Mouse (Mus musculus) C2C12 (cell line): ENCODE measurements at regions not wholly inside any gene's neighbourhood (a gene's known extent, or its start where the extent isn't known, plus 50 kb on each side); places are given as distances from the start of the nearest gene placed in this dataset.

Experiments used
- CEBPB ChIP-seq: IDR thresholded peaks from one replicate; pipeline ENCODE4 v1.6.1; 2011; ENCODE audit warnings: low read depth, mild to moderate bottlenecking, control low read depth, moderate library complexity
- CTCF ChIP-seq: IDR thresholded peaks from one replicate; pipeline ENCODE4 v1.5.1; 2011; ENCODE audit not compliant: control insufficient read depth, insufficient read depth, insufficient read length
- FOSL1 ChIP-seq: IDR thresholded peaks from one replicate; pipeline ENCODE4 v1.8.0; 2011; ENCODE audit warnings: mild to moderate bottlenecking, low read length; ENCODE audit not compliant: poor library complexity, insufficient read depth, severe bottlenecking
- MYOG ChIP-seq: IDR thresholded peaks from one replicate; pipeline ENCODE4 v1.6.1; 2011; ENCODE audit not compliant: control insufficient read depth, insufficient read length; ENCODE audit errors: extremely low read depth
- USF1 ChIP-seq: IDR thresholded peaks from one replicate; pipeline ENCODE4 v1.6.1; 2011; ENCODE audit warnings: low read depth, mild to moderate bottlenecking, control low read depth, moderate library complexity

DNA sequence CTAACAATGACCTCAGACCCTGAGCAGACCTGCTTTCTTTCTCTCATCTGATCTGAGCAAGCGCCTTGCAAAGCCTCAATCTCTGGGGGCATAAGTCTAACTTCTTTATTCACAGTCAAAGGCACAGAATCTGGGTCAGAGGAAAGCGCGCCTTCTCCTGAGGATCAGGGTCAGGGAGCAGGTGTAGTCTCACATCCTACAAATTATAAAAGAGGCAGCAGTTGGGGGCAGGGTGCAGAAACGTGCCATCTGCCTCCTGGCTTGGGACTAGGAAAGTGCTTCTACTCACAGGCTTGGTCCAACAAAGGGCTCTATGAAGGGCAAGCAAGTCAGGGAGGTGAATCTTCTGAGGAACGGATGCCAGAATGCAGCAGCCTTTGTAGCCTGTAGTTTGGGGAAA is 194.3 kb upstream of the Nlrp1b start:
- no peak for TF ChIP-seq USF1
- TF ChIP-seq CTCF: no peak
- TF ChIP-seq FOSL1: no peak
- TF ChIP-seq MYOG: no peak
- no peak for TF ChIP-seq CEBPB
